Mouse (Mus musculus): Measurements from ENCODE around the gene Btn2a2. TPM values are rescaled to one million over a fixed set of nuclear protein-coding genes. Genes with fewer than 3 reads are reported as not detected.

Btn2a2 gene
- 1.1 and 1.3 TPM in 2 replicates for total RNA-seq (2012; rRNA removed)
- total RNA-seq (2014; rRNA removed) = 1.2 and 1.3 TPM in 2 replicates
- polyA plus RNA-seq (2012; ENCODE audit: insufficient read length, low read depth) = 2.1 and 2.8 TPM in 2 replicates

GRCm38 (mm10) chr13:23488400-23489322 is at the start of gene Btn2a2:
Gene Btn2a2, minus strand, starts transcription at chr13:23488857.
- dilution Hi-C loops (cut with MboI; ENCODE audit: extremely low pct_ligation_motif_present, extremely low pct_unique_long_range_greater_than_20kb, low sequenced_read_pairs) = no loop called here
- peak; percentile 88 for DNase-seq (ENCODE audit: extremely low read depth)
- peak within 1 kb of the TSS; percentile 43 to 56 (median 49) for H3K4me3 ChIP-seq (replicated peaks in 1 of 3; ENCODE audit: low read depth in 2 of 3, low read length in 2 of 3, poor library complexity in 1 of 3)

GRCm38 (mm10) chr13:23538249-23538648 is 49.6 kb upstream of the Btn2a2 start:
- in situ Hi-C loops (cut with MboI; ENCODE audit: low pct_ligation_motif_present, low pct_unique_long_range_greater_than_20kb, low sequenced_read_pairs) = no loop called here
- no peaks in the 10 kb centered on the region for H3K27me3 ChIP-seq (replicated peaks)
- H3K4me2 ChIP-seq (ENCODE audit: insufficient read depth, low read depth, poor library complexity, severe bottlenecking) = peak overlapping the region; percentile 46

More at GRCm38 (mm10) chr13:23488400-23489322, at the start of gene Btn2a2:
- H3K4me2 ChIP-seq (ENCODE audit: insufficient read depth, low read depth, poor library complexity, severe bottlenecking) = peak within 1 kb of the TSS; percentile 96
- TF ChIP-seq JUN (IDR thresholded peaks at IDR 0.05; ENCODE audit: insufficient read depth, low read depth, low read length) (no peak), MAX (IDR thresholded peaks at IDR 0.05; ENCODE audit: low read length) (peak; percentile 93), BHLHE40 (IDR thresholded peaks at IDR 0.05; ENCODE audit: low read depth, low read length) (peak; percentile 42; the same call in 1 of the 2 replicates), CHD2 (IDR thresholded peaks at IDR 0.05; ENCODE audit: low read length) (peak; percentile 99), ELF1 (IDR thresholded peaks at IDR 0.05; ENCODE audit: low read depth, low read length) (0 out of 2 replicates have a peak, but pooled peaks have one; percentile 20), MYC (IDR thresholded peaks at IDR 0.05; ENCODE audit: low read depth, low read length) (peak; percentile 66; the same call in 1 of the 2 replicates), EP300 (IDR thresholded peaks at IDR 0.05; ENCODE audit: low read length) (no peak), CTCF (conservative IDR thresholded peaks at IDR 0.05 in 1 of 2, IDR thresholded peaks at IDR 0.05 in 1 of 2; ENCODE audit: low read depth in 2 of 2, low read length in 2 of 2) (no peak), POLR2A (IDR thresholded peaks at IDR 0.05; ENCODE audit: low read depth, low read length) (peak; percentile 41; the same call in 1 of the 2 replicates), JUND (conservative IDR thresholded peaks at IDR 0.05; ENCODE audit: low read depth, low read length) (peak; percentile 62; the same call in 1 of the 2 replicates), TCF12 (IDR thresholded peaks at IDR 0.05; ENCODE audit: low read depth, low read length) (0 out of 2 replicates have a peak, but pooled peaks have one; percentile 22)
- no peaks in the 10 kb centered on the region for H3K79me2 ChIP-seq (replicated peaks; ENCODE audit: control insufficient read depth, extremely low read depth, insufficient read depth, poor library complexity, severe bottlenecking)
- in situ Hi-C loops (cut with MboI; ENCODE audit: low pct_ligation_motif_present, low pct_unique_long_range_greater_than_20kb, low sequenced_read_pairs) = no loop called here
- H3K9me3 ChIP-seq (replicated peaks; ENCODE audit: low read length) = no peaks in the 10 kb centered on the region
- peaks cover 2% of the 10 kb centered on the region for H3K27me3 ChIP-seq (replicated peaks)
- peaks cover 0 to 13% of the 10 kb centered on the region in 2 experiments; a peak in 2 of 4 replicates for H3K4me1 ChIP-seq (ENCODE audit: control insufficient read depth in 1 of 2, insufficient read depth in 2 of 2)
- H3K9ac ChIP-seq (ENCODE audit: insufficient read depth, low read depth) = peak within 1 kb of the TSS; percentile 50
- peaks cover 0 to 19% of the 10 kb centered on the region in 2 experiments for H3K36me3 ChIP-seq (replicated peaks in 1 of 2; ENCODE audit: control insufficient read depth in 1 of 2, insufficient read depth in 1 of 2, low read length in 1 of 2)
- H3K27ac ChIP-seq (ENCODE audit: insufficient read depth, low read depth) = no peak within 1 kb of the TSS

More at GRCm38 (mm10) chr13:23538249-23538648, 49.6 kb upstream of the Btn2a2 start:
- Histone ChIP-seq H3K4me1 (ENCODE audit: control insufficient read depth in 1 of 2, insufficient read depth in 2 of 2) (peaks cover 7 to 48% of the 10 kb centered on the region in 2 experiments; a peak in 3 of 4 replicates), H3K36me3 (replicated peaks in 1 of 2; ENCODE audit: control insufficient read depth in 1 of 2, insufficient read depth in 1 of 2, low read length in 1 of 2) (no peaks in the 10 kb centered on the region), H3K27ac (ENCODE audit: insufficient read depth, low read depth) (peak overlapping the region; percentile 56), H3K9ac (ENCODE audit: insufficient read depth, low read depth) (peak overlapping the region; percentile 48), H3K4me3 (replicated peaks in 1 of 3; ENCODE audit: low read depth in 2 of 3, low read length in 2 of 3, poor library complexity in 1 of 3) (peak overlapping the region in 2 of 3 experiments; percentile 18 to 25), H3K79me2 (replicated peaks; ENCODE audit: control insufficient read depth, extremely low read depth, insufficient read depth, poor library complexity, severe bottlenecking) (no peaks in the 10 kb centered on the region), H3K9me3 (replicated peaks; ENCODE audit: low read length) (no peaks in the 10 kb centered on the region)
- DNase-seq (ENCODE audit: extremely low read depth) = no peak
- dilution Hi-C loops (cut with MboI; ENCODE audit: extremely low pct_ligation_motif_present, extremely low pct_unique_long_range_greater_than_20kb, low sequenced_read_pairs) = no loop called here
- TF ChIP-seq PAX5 (IDR thresholded peaks at IDR 0.05; ENCODE audit: low read length) (no peak), ZNF384 (IDR thresholded peaks at IDR 0.05; ENCODE audit: low read depth, low read length) (no peak), E2F4 (IDR thresholded peaks at IDR 0.05; ENCODE audit: insufficient replicate concordance, low read depth, low read length) (no peak), ELF1 (IDR thresholded peaks at IDR 0.05; ENCODE audit: low read depth, low read length) (no peak), RCOR1 (conservative IDR thresholded peaks at IDR 0.05; ENCODE audit: low read depth, low read length) (no peak), RAD21 (IDR thresholded peaks at IDR 0.05; ENCODE audit: low read depth, low read length) (no peak), NRF1 (IDR thresholded peaks at IDR 0.05; ENCODE audit: low read depth, low read length) (no peak), HCFC1 (IDR thresholded peaks at IDR 0.05; ENCODE audit: low read depth, low read length) (no peak), EP300 (IDR thresholded peaks at IDR 0.05; ENCODE audit: low read length) (no peak), MAZ (IDR thresholded peaks at IDR 0.05; ENCODE audit: low read depth, low read length) (no peak), ZKSCAN1 (IDR thresholded peaks at IDR 0.05; ENCODE audit: borderline replicate concordance, low read depth, low read length) (no peak), SMC3 (IDR thresholded peaks at IDR 0.05; ENCODE audit: low read depth, low read length) (no peak), MXI1 (IDR thresholded peaks at IDR 0.05; ENCODE audit: low read depth, low read length) (no peak), SIN3A (IDR thresholded peaks at IDR 0.05; ENCODE audit: low read length) (no peak)
